22 mouse cellular contexts compared by ENCODE assay signal in the genomic region with DNA sequence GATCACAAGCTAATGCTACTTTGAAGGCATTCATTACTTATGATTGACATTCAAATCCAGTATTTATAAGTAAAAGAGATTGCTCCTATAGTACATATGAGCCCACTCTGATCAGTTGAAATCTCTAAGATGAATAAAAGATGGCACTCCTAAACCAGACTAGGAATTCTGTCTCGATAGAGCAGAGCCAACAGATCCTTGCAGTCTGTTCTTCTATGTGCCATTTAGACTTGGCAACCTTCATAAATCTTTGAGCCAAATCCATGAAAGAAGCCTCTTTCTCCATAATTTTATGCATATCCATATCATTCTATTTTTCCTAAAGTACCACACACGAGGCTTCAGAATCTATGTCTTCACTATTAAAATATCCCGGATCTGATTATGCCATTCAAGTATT.
DNase-seq lines count a peak whose midpoint lies in the region; ATAC-seq lines count a peak whose summit lies in the region.
"Had no signal": no experiment of that assay in that cellular context is flagged by ENCODE, and none has a peak within 500 bp of the region (broad histone marks: within the 10 kb centered on the region; RNA-seq: fewer than 3 reads in every experiment).

No protein-coding gene starts in this region.

- no peak overlapping the region for H3K27ac ChIP-seq in forebrain, embryonic 13.5 days
- no peak overlapping the region for H3K27ac ChIP-seq in forebrain, embryonic 10.5 days
- no peak overlapping the region for H3K27ac ChIP-seq in hindbrain, embryonic 16.5 days (ENCODE audit: low read depth, low read length)
- H3K27ac ChIP-seq: gastrocnemius, adult 2 months; hindbrain, embryonic 12.5 days; hindbrain, embryonic 15.5 days; intestine, embryonic 15.5 days had no signal

- H3K9me3 ChIP-seq in forebrain, embryonic 13.5 days (replicated peaks): no peaks in the 10 kb centered on the region
- no peaks in the 10 kb centered on the region for H3K9me3 ChIP-seq in forebrain, embryonic 10.5 days
- no peaks in the 10 kb centered on the region for H3K9me3 ChIP-seq in hindbrain, embryonic 16.5 days (ENCODE audit: control insufficient read depth, low read length)
- H3K9me3 ChIP-seq: hindbrain, embryonic 12.5 days; hindbrain, embryonic 15.5 days; intestine, embryonic 15.5 days had no signal

- no peak overlapping the region for H3K4me2 ChIP-seq in forebrain, embryonic 13.5 days
- no peak overlapping the region for H3K4me2 ChIP-seq in hindbrain, embryonic 16.5 days (ENCODE audit: low read length)
- H3K4me2 ChIP-seq: heart, embryonic 11.5 days; hindbrain, embryonic 12.5 days; hindbrain, embryonic 15.5 days; intestine, embryonic 15.5 days had no signal

- no peaks in the 10 kb centered on the region for H3K27me3 ChIP-seq in forebrain, embryonic 13.5 days
- H3K27me3 ChIP-seq in forebrain, embryonic 10.5 days (ENCODE audit: poor library complexity, severe bottlenecking): no peaks in the 10 kb centered on the region
- H3K27me3 ChIP-seq in hindbrain, embryonic 16.5 days (replicated peaks; ENCODE audit: control insufficient read depth, insufficient read depth, low read length): no peaks in the 10 kb centered on the region
- H3K27me3 ChIP-seq: hindbrain, embryonic 12.5 days; hindbrain, embryonic 15.5 days; intestine, embryonic 15.5 days had no signal

- DNase-seq in forebrain, embryonic 10.5 days (ENCODE audit: extremely low spot score, low spot score): no peak
- DNase-seq in frontal cortex, postnatal 10 days (ENCODE audit: low spot score in 2 of 2): no peak
- DNase-seq in brain, embryonic 18.5 days (ENCODE audit: low read depth, low spot score): peak; percentile 50
- DNase-seq in telencephalon, adult 2 months (ENCODE audit: low read depth, low spot score): peak; percentile 64
- no peak for DNase-seq in urinary bladder, adult 2 months (ENCODE audit: low spot score)
- DNase-seq: adrenal gland, adult 8-10 months; adrenal gland, postnatal 25 days; cerebellum, adult 18-20 months; cerebellum, adult 9-10 months; cerebellum, postnatal 14 days; gastrocnemius, adult 2 months; gastrocnemius, postnatal 14 days; heart, adult 11 months; kidney, adult 11 months had no signal

- 85% methylated on average over 3 of the region's 3 CpGs for WGBS in forebrain, embryonic 13.5 days
- WGBS in forebrain, embryonic 10.5 days: 89% methylated on average over 3 of the region's 3 CpGs
- 81% methylated on average over 3 of the region's 3 CpGs for WGBS in hindbrain, embryonic 16.5 days

- peak; percentile 58; the same call in 1 of the 2 replicates for ATAC-seq in forebrain, embryonic 13.5 days
- ATAC-seq in frontal cortex, adult (ENCODE audit: low TSS enrichment): peak; percentile 68
- ATAC-seq in hindbrain, embryonic 16.5 days: no peak
- ATAC-seq: activated CD4-positive, CD25-positive, alpha-beta regulatory T cell, adult 4 months; intestine, embryonic 15.5 days had no signal

- H3K9ac ChIP-seq in forebrain, embryonic 13.5 days: no peak overlapping the region
- no peak overlapping the region for H3K9ac ChIP-seq in hindbrain, embryonic 16.5 days (ENCODE audit: low read depth, low read length)
- H3K9ac ChIP-seq: hindbrain, embryonic 12.5 days; hindbrain, embryonic 15.5 days; intestine, embryonic 15.5 days had no signal

- H3K4me1 ChIP-seq in forebrain, embryonic 13.5 days: no peaks in the 10 kb centered on the region
- no peaks in the 10 kb centered on the region for H3K4me1 ChIP-seq in forebrain, embryonic 10.5 days
- no peaks in the 10 kb centered on the region for H3K4me1 ChIP-seq in hindbrain, embryonic 16.5 days (ENCODE audit: control insufficient read depth, insufficient read depth, low read depth, low read length)
- H3K4me1 ChIP-seq: hindbrain, embryonic 12.5 days; hindbrain, embryonic 15.5 days; intestine, embryonic 15.5 days had no signal

- no peaks in the 10 kb centered on the region for H3K36me3 ChIP-seq in forebrain, embryonic 13.5 days (ENCODE audit: poor library complexity, severe bottlenecking)
- no peaks in the 10 kb centered on the region for H3K36me3 ChIP-seq in forebrain, embryonic 10.5 days (replicated peaks)
- H3K36me3 ChIP-seq in hindbrain, embryonic 16.5 days (ENCODE audit: control insufficient read depth, insufficient read depth, low read length): no peaks in the 10 kb centered on the region
- H3K36me3 ChIP-seq: hindbrain, embryonic 12.5 days; hindbrain, embryonic 15.5 days; intestine, embryonic 15.5 days had no signal

- H3K4me3 ChIP-seq in forebrain, embryonic 13.5 days: no peak overlapping the region
- H3K4me3 ChIP-seq in forebrain, embryonic 10.5 days: no peak overlapping the region
- no peak overlapping the region for H3K4me3 ChIP-seq in hindbrain, embryonic 16.5 days (ENCODE audit: low read length)
- H3K4me3 ChIP-seq: gastrocnemius, adult 2 months; hindbrain, embryonic 12.5 days; hindbrain, embryonic 15.5 days; intestine, embryonic 15.5 days had no signal

Comparison
In these comparisons a context has a peak if more than half of its experiments do, and no peak if none do; other contexts are left out.
1. DNase-seq: peak in brain, embryonic 18.5 days (single experiment) and telencephalon, adult 2 months (single experiment); none in forebrain, embryonic 10.5 days (single experiment), frontal cortex, postnatal 10 days (0 of 2) and urinary bladder, adult 2 months (single experiment).